Mouse (Mus musculus) CH12.LX (cell line): ENCODE results near the gene Il17re. TPM values are rescaled to one million over a fixed set of nuclear protein-coding genes. Genes with fewer than 3 reads are reported as not detected.

ENCODE experiments used
- DNase-seq: peaks from one replicate; pipeline ENCODE4 v3.0.0-alpha.2; 2013; ENCODE audit errors: extremely low read depth
- H3K27ac ChIP-seq: 2 replicates; pipeline ENCODE4 v1.5.1; 2012; ENCODE audit warnings: low read depth, mild to moderate bottlenecking, control low read depth, moderate library complexity; ENCODE audit not compliant: insufficient read depth
- H3K27me3 ChIP-seq: replicated peaks from 2 replicates; pipeline ENCODE3; 2012; ENCODE audit warnings: inconsistent platforms
- H3K36me3 ChIP-seq, 2 experiments: replicated peaks in 1 of 2; 2 replicates each; pipeline versions ENCODE3 to v1.6.1; 2012; ENCODE audit warnings: inconsistent platforms in 1 of 2, low read length in 1 of 2, mild to moderate bottlenecking in 1 of 2, mixed read lengths in 1 of 2, moderate library complexity in 1 of 2; ENCODE audit not compliant: control insufficient read depth in 1 of 2, insufficient read depth in 1 of 2
- H3K4me1 ChIP-seq, 2 experiments: 2 replicates each; pipeline ENCODE4 v1.6.1; 2012; ENCODE audit warnings: inconsistent platforms in 1 of 2, moderate library complexity in 1 of 2; ENCODE audit not compliant: insufficient read depth in 2 of 2, control insufficient read depth in 1 of 2
- H3K4me2 ChIP-seq: 2 replicates; pipeline ENCODE4 v1.6.1; 2012; ENCODE audit warnings: low read depth, mild to moderate bottlenecking, control low read depth; ENCODE audit not compliant: poor library complexity, insufficient read depth, severe bottlenecking
- H3K4me3 ChIP-seq, 3 experiments: fragments of 150-350 bp in 1 of 3; sonication (generic) in 1 of 3; replicated peaks in 1 of 3; 2 replicates each; pipeline versions ENCODE3 to v1.5.1; 2011 to 2012; ENCODE audit warnings: low read depth in 2 of 3, low read length in 2 of 3, mild to moderate bottlenecking in 2 of 3, moderate library complexity in 2 of 3, control low read depth in 1 of 3, improper control_type of control experiment in 1 of 3, inconsistent platforms in 1 of 3, mixed read lengths in 1 of 3; ENCODE audit not compliant: poor library complexity in 1 of 3
- H3K79me2 ChIP-seq: replicated peaks from 2 replicates; pipeline ENCODE4 v1.6.1; 2012; ENCODE audit warnings: mild to moderate bottlenecking, moderate library complexity; ENCODE audit not compliant: control insufficient read depth, poor library complexity, insufficient read depth, severe bottlenecking; ENCODE audit errors: extremely low read depth
- H3K9ac ChIP-seq: 2 replicates; pipeline ENCODE4 v1.6.1; 2012; ENCODE audit warnings: low read depth, mild to moderate bottlenecking, control low read depth, moderate library complexity; ENCODE audit not compliant: insufficient read depth
- H3K9me3 ChIP-seq: replicated peaks from 2 replicates; pipeline ENCODE3; 2012; ENCODE audit warnings: low read length, inconsistent platforms, mixed read lengths
- BHLHE40 ChIP-seq: IDR thresholded peaks from 2 replicates; pipeline ENCODE4 v1.6.1; 2011; ENCODE audit warnings: mild to moderate bottlenecking, low read depth, low read length, improper control_type of control experiment
- CTCF ChIP-seq, 2 experiments: IDR thresholded peaks in 1 of 2; conservative IDR thresholded peaks in 1 of 2; 2 replicates each; pipeline ENCODE4 v1.5.1; 2011 to 2012; ENCODE audit warnings: low read depth in 2 of 2, low read length in 2 of 2, improper control_type of control experiment in 1 of 2, inconsistent platforms in 1 of 2, mild to moderate bottlenecking in 1 of 2, moderate library complexity in 1 of 2
- ETS1 ChIP-seq: conservative IDR thresholded peaks from 2 replicates; pipeline ENCODE4 v1.6.1; 2012; ENCODE audit warnings: low read depth, mild to moderate bottlenecking, inconsistent platforms, low read length, improper control_type of control experiment, moderate library complexity
- GABPA ChIP-seq: IDR thresholded peaks from 2 replicates; pipeline ENCODE4 v1.6.1; 2012; ENCODE audit warnings: low read depth, low read length, improper control_type of control experiment, inconsistent platforms; ENCODE audit not compliant: insufficient replicate concordance
- HCFC1 ChIP-seq: IDR thresholded peaks from 2 replicates; pipeline ENCODE4 v1.6.1; 2012; ENCODE audit warnings: low read depth, mild to moderate bottlenecking, inconsistent platforms, low read length, improper control_type of control experiment
- IRF4 ChIP-seq: IDR thresholded peaks from 2 replicates; pipeline ENCODE4 v1.6.1; 2014; ENCODE audit warnings: low read depth, mild to moderate bottlenecking, inconsistent platforms, low read length, improper control_type of control experiment
- JUN ChIP-seq: IDR thresholded peaks from 2 replicates; pipeline ENCODE4 v1.6.1; 2011; ENCODE audit warnings: low read depth, mild to moderate bottlenecking, low read length, improper control_type of control experiment, moderate library complexity; ENCODE audit not compliant: insufficient read depth
- KAT2A ChIP-seq: IDR thresholded peaks from 2 replicates; pipeline ENCODE4 v1.6.1; 2012; ENCODE audit warnings: low read length, improper control_type of control experiment, inconsistent platforms; ENCODE audit not compliant: insufficient replicate concordance
- MAFK ChIP-seq: IDR thresholded peaks from 2 replicates; pipeline ENCODE4 v1.6.1; 2011; ENCODE audit warnings: low read length, improper control_type of control experiment; ENCODE audit not compliant: insufficient replicate concordance
- MAX ChIP-seq: IDR thresholded peaks from 2 replicates; pipeline ENCODE4 v1.6.1; 2011; ENCODE audit warnings: low read length, improper control_type of control experiment
- MAZ ChIP-seq: IDR thresholded peaks from 2 replicates; pipeline ENCODE4 v1.6.1; 2012; ENCODE audit warnings: low read depth, mild to moderate bottlenecking, inconsistent platforms, low read length, improper control_type of control experiment, moderate library complexity
- MEF2A ChIP-seq: IDR thresholded peaks from 2 replicates; pipeline ENCODE4 v1.6.1; 2014; ENCODE audit warnings: low read depth, mild to moderate bottlenecking, inconsistent platforms, low read length, improper control_type of control experiment, borderline replicate concordance
- MYC ChIP-seq: IDR thresholded peaks from 2 replicates; pipeline ENCODE4 v1.6.1; 2011; ENCODE audit warnings: low read depth, mild to moderate bottlenecking, improper control_type of control experiment, low read length
- NRF1 ChIP-seq: IDR thresholded peaks from 2 replicates; pipeline ENCODE4 v1.6.1; 2014; ENCODE audit warnings: low read depth, mild to moderate bottlenecking, inconsistent platforms, low read length, improper control_type of control experiment, moderate library complexity
- PAX5 ChIP-seq: IDR thresholded peaks from 2 replicates; pipeline ENCODE4 v1.6.1; 2012; ENCODE audit warnings: low read length, inconsistent platforms, mixed read lengths
- SIN3A ChIP-seq: IDR thresholded peaks from 2 replicates; pipeline ENCODE4 v1.6.1; 2012; ENCODE audit warnings: low read length, improper control_type of control experiment, inconsistent platforms
- TCF12 ChIP-seq: IDR thresholded peaks from 2 replicates; pipeline ENCODE4 v1.6.1; 2014; ENCODE audit warnings: low read depth, mild to moderate bottlenecking, inconsistent platforms, low read length, improper control_type of control experiment
- UBTF ChIP-seq: IDR thresholded peaks from 2 replicates; pipeline ENCODE4 v1.6.1; 2012; ENCODE audit warnings: low read depth, mild to moderate bottlenecking, inconsistent platforms, low read length, improper control_type of control experiment, moderate library complexity
- USF1 ChIP-seq: IDR thresholded peaks from 2 replicates; pipeline ENCODE4 v1.6.1; 2014; ENCODE audit warnings: low read depth, mild to moderate bottlenecking, inconsistent platforms, low read length, improper control_type of control experiment
- ZKSCAN1 ChIP-seq: IDR thresholded peaks from 2 replicates; pipeline ENCODE4 v1.6.1; 2012; ENCODE audit warnings: low read depth, inconsistent platforms, low read length, improper control_type of control experiment, borderline replicate concordance
- ZMIZ1 ChIP-seq: IDR thresholded peaks from 2 replicates; pipeline ENCODE4 v1.6.1; 2012; ENCODE audit warnings: low read depth, mild to moderate bottlenecking, inconsistent platforms, low read length, improper control_type of control experiment
- ZNF384 ChIP-seq: IDR thresholded peaks from 2 replicates; pipeline ENCODE4 v1.6.1; 2012; ENCODE audit warnings: low read depth, low read length, improper control_type of control experiment, inconsistent platforms
- dilution Hi-C: fragments of 300-500 bp; cut with MboI; formaldehyde crosslinking; loops from 2 replicates; pipeline ENCODE4 v1.14.3; 2020; ENCODE audit warnings: low sequenced_read_pairs; ENCODE audit not compliant: extremely low pct_unique_long_range_greater_than_20kb, extremely low pct_ligation_motif_present
- in situ Hi-C: fragments of 300-500 bp; cut with MboI; formaldehyde crosslinking; loops from 3 replicates; pipeline ENCODE4 v1.14.3; 2019; ENCODE audit warnings: low sequenced_read_pairs, low pct_ligation_motif_present, low pct_unique_long_range_greater_than_20kb, mixed read lengths
- polyA plus RNA-seq: library from polyadenylated mRNA; unstranded; fragments of >175 nt; gene quantifications from 2 replicates; pipeline ENCODE4 v1.2.1, GENCODE M21; 2012; ENCODE audit warnings: low read depth; ENCODE audit not compliant: insufficient read length
- total RNA-seq, 2 experiments: library from RNA; depleted of rRNA; stranded (reverse); fragments of 300-350 nt in 1 of 2; fragments of >200 nt in 1 of 2; gene quantifications; 2 replicates each; pipeline ENCODE4 v1.2.3; 2012 to 2014

The Il17re gene
- total and polyA plus RNA-seq, 3 experiments, result 0.13 TPM; not detected in 1

DNA sequence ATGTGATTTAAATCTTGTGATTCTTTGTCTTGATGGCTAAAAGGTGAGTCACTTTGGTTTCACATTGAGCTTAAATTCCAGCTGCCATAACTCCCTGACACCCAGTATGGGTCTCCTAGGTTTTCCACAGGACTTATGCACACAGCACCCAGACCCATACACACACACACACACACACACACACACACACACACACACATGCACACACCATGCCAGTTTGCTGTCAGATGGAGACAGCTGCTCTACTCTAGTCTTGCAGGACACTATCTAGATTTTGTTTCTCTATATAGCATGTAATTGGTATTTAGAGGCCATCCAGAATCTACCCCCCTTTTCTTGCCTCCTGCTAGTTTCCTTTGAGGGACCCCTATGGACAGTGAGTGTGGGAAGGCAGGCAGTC lies 48.8 kb downstream of the Il17re start:
- in situ Hi-C loops, result no loop called here
- DNase-seq, result no peak
- dilution Hi-C loops, result no loop called here
- Histone ChIP-seq H3K79me2 (no peaks in the 10 kb centered on the region), H3K4me2 (no peak overlapping the region), H3K9ac (no peak overlapping the region), H3K4me3 (no peak overlapping the region), H3K9me3 (no peaks in the 10 kb centered on the region), H3K36me3 (peaks cover 0 to 11% of the 10 kb centered on the region in 2 experiments), H3K27me3 (no peaks in the 10 kb centered on the region), H3K4me1 (no peaks in the 10 kb centered on the region; a peak in 1 of 4 replicates), H3K27ac (no peak overlapping the region)
- no peak for TF ChIP-seq MEF2A
- TF ChIP-seq TCF12, result no peak
- no peak for TF ChIP-seq NRF1
- no peak for TF ChIP-seq KAT2A
- TF ChIP-seq MAFK, result no peak
- TF ChIP-seq SIN3A, result no peak

DNA sequence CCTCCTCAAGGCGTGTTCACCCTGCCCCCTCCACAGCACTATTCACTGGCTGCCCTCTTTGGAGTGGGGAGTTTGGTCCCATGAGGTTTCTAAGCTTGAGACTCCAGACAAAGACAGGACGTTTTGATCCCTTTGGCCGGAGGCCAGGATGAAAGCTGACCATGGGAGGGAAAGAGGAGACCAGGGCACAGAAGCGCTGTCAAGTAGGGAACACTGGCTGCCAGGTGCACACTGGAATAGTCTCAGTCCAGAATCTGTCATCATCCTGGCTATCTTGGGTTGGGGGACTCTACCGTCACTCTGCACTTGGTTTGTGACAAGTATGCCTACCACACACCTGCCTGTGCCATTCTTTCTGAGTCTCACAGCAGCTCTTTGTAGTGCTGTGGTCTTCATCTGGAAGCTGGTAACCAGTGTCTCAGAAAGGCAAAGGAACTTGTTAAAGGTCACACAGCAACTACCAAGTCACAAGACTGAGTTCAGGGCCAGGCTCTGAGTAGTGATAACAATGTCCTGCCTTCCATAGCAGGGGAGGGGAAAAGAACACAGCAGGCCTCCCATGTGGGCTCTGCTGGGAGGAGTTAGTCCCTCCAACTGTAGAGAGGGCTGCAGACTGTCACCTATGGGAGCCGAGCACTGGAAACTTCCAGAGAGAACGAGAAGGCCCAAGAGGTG lies 50.1 kb downstream of the Il17re start:
- TF ChIP-seq ZKSCAN1, result no peak
- no peak for TF ChIP-seq GABPA
- no peak for TF ChIP-seq UBTF
- no peak for TF ChIP-seq TCF12
- TF ChIP-seq USF1, result no peak
- TF ChIP-seq JUN, result no peak
- no peak for TF ChIP-seq ZNF384
- TF ChIP-seq HCFC1, result no peak
- TF ChIP-seq MYC, result no peak
- no peak for TF ChIP-seq MAZ
- TF ChIP-seq IRF4, result no peak
- no peak for TF ChIP-seq CTCF (conservative IDR thresholded peaks at IDR 0.05 in 1 of 2, IDR thresholded peaks at IDR 0.05 in 1 of 2; ENCODE audit: low read depth in 2 of 2, low read length in 2 of 2)
- TF ChIP-seq ZMIZ1, result no peak
- no peak for TF ChIP-seq MEF2A
- no peak for TF ChIP-seq NRF1
- no peak for TF ChIP-seq ETS1
- TF ChIP-seq PAX5, result no peak
- no peak for TF ChIP-seq MAX
- TF ChIP-seq BHLHE40, result no peak
- dilution Hi-C loops, result no loop called here

More for the DNA sequence above, 50.1 kb downstream of the Il17re start:
- in situ Hi-C loops, result no loop called here
- no peaks in the 10 kb centered on the region for H3K27me3 ChIP-seq
- H3K9me3 ChIP-seq, result no peaks in the 10 kb centered on the region
- no peak overlapping the region for H3K9ac ChIP-seq
- H3K27ac ChIP-seq, result no peak overlapping the region
- no peaks in the 10 kb centered on the region for H3K79me2 ChIP-seq
- no peak for DNase-seq
- H3K4me1 ChIP-seq, result no peaks in the 10 kb centered on the region; a peak in 1 of 4 replicates
- H3K4me2 ChIP-seq, result no peak overlapping the region
- H3K36me3 ChIP-seq, result peaks cover 0 to 22% of the 10 kb centered on the region in 2 experiments
- H3K4me3 ChIP-seq, result no peak overlapping the region
